Mouse (Mus musculus) heart, embryonic 12.5 days (tissue): ENCODE data around the gene Anapc5. TPM values are rescaled to one million over a fixed set of nuclear protein-coding genes. Genes with fewer than 3 reads are reported as not detected.

Source experiments
- ATAC-seq: fragments of 200-750 bp; cut with Nextera tagmentation; 2 replicates; pipeline ENCODE4 v1.8.0; 2017; ENCODE audit warnings: moderate TSS enrichment, moderate library complexity; ENCODE audit not compliant: insufficient number of reproducible peaks, low FRiP score
- H3K27ac ChIP-seq: fragments of 300-500 bp; sonication (generic); 2 replicates; pipeline ENCODE4 v1.5.1; 2016; ENCODE audit warnings: mild to moderate bottlenecking, moderate library complexity; ENCODE audit not compliant: poor library complexity, severe bottlenecking
- H3K27me3 ChIP-seq: fragments of 300-500 bp; sonication (generic); replicated peaks from 2 replicates; pipeline ENCODE4 v1.6.1; 2016; ENCODE audit warnings: mild to moderate bottlenecking, moderate library complexity
- H3K36me3 ChIP-seq: fragments of 300-500 bp; sonication (generic); 2 replicates; pipeline ENCODE4 v1.6.1; 2016; ENCODE audit warnings: mild to moderate bottlenecking, moderate library complexity
- H3K4me1 ChIP-seq: fragments of 300-500 bp; sonication (generic); replicated peaks from 2 replicates; pipeline ENCODE4 v1.6.1; 2016; ENCODE audit warnings: mild to moderate bottlenecking
- H3K4me2 ChIP-seq: fragments of 300-500 bp; sonication (generic); 2 replicates; pipeline ENCODE4 v1.6.1; 2016; ENCODE audit warnings: mild to moderate bottlenecking, moderate library complexity
- H3K4me3 ChIP-seq: fragments of 300-500 bp; sonication (generic); 2 replicates; pipeline ENCODE4 v1.5.1; 2016; ENCODE audit warnings: mild to moderate bottlenecking
- H3K9ac ChIP-seq: fragments of 300-500 bp; sonication (generic); 2 replicates; pipeline ENCODE4 v1.6.1; 2016; ENCODE audit warnings: mild to moderate bottlenecking, moderate library complexity
- H3K9me3 ChIP-seq: fragments of 300-500 bp; sonication (generic); replicated peaks from 2 replicates; pipeline ENCODE4 v1.6.1; 2016; ENCODE audit warnings: mild to moderate bottlenecking, moderate library complexity
- WGBS: fragments of 180-500 bp; shearing (Covaris S2); methylation state at CpG from one replicate; pipeline ENCODE4 v1.1.7; 2016; 5-methylcytosine and 5-hydroxymethylcytosine counted together
- polyA plus RNA-seq: library from polyadenylated mRNA; unstranded; fragments of >200 nt; fragmentation: Nextera tagmentation; extraction: Ambion mirVana; gene quantifications from 2 replicates; pipeline ENCODE4 v1.2.1, GENCODE M21; 2016

Gene Anapc5
- polyA plus RNA-seq = 342 and 343 TPM in 2 replicates

DNA sequence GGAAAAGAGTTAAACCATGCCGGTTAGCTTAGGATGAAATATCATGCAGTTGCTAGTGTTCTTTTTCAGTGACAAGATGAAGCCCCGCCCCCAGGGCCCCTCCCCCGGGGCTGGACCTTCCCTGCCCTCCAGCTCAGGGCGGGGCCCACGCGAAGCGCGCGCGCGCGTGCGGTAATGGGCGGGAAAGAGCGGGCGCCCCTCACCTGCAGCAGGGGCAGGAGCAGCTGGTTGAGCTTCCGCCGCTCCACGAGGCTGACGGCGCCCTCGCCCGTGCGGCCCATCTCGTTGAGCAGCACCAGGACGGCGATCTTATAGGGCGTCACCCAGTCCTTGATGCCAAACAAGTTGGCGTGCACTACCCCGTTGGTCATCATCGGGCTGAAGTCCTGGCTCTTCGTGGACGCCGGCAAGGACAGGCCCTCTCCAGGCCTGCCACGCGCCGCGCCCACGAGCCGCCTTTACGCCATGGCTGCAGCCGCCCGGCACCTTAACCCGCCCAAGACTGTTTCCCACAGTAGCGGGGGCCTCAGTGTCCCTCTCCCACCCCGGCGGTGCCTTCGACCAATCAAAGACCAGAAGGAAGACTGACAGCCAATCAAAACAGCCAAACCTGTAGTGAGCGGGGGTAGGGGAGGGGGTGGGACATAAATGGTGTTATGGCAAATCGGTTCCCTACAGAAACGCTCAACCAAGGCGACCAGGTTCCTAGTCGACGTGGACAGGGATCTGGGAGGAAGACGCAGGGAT lies at the start of gene Anapc5:
TSS of gene Anapc5 (minus strand) at position 563 of the 747 bp plus-strand sequence.
- Histone ChIP-seq H3K4me3 (peak within 1 kb of the TSS; percentile 88), H3K4me1 (peaks cover 11% of the 10 kb centered on the region), H3K9ac (peak within 1 kb of the TSS; percentile 95), H3K27ac (peak within 1 kb of the TSS; percentile 99), H3K9me3 (no peaks in the 10 kb centered on the region), H3K27me3 (no peaks in the 10 kb centered on the region), H3K36me3 (peaks cover 32% of the 10 kb centered on the region), H3K4me2 (peak within 1 kb of the TSS; percentile 80)
- peak; percentile 99 for ATAC-seq
- WGBS = under 1% methylated on average over 55 of the region's 55 CpGs

DNA sequence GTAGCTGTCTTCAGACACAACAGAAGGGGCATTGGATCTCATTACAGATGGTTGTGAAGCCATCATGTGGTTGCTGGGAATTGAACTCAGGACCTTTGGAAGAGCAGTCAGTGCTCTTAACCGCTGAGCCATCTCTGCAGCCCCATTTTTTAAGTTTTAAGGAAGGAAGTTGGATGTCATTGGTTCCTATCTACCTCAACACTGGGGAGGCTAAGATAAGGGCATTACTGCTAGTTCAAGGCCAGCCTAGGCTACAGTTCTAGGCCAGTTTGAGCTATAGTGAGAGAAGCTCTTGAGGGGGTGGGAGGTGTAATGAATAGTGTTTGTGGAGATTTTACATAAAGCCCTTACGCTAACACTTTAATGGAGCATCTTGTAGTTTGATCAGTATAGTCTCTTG lies 41.9 kb upstream of the Anapc5 start:
- WGBS = 88% methylated on average over 2 of the region's 2 CpGs
- ATAC-seq = no peak

DNA sequence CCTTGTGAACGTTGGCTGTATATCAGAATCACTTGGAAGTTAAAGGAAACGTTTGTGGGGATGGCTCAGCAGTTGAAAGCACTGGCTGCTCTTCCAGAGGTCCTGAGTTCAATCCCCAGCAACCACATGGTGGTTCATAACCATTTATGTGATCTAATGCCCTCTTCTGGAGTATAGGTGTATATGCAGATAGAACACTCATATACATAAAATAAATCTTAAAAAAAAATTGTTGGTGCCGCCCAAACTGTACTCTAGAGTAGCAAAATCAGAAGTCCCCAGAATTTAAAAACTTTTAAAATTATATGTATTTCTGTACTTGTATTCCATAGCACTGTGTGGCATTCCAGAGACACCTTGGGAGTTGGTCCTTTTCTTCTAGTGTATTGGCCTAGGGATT lies 34.7 kb upstream of the Anapc5 start:
- Histone ChIP-seq H3K4me2 (no peak overlapping the region), H3K9ac (no peak overlapping the region), H3K4me1 (peaks cover 11% of the 10 kb centered on the region), H3K27me3 (no peaks in the 10 kb centered on the region), H3K4me3 (no peak overlapping the region), H3K27ac (no peak overlapping the region), H3K36me3 (peaks cover 4% of the 10 kb centered on the region; the same call in 1 of the 2 replicates), H3K9me3 (no peaks in the 10 kb centered on the region)
- 70% methylated on average over 3 of the region's 3 CpGs for WGBS
- ATAC-seq = no peak

More for the DNA sequence above, 41.9 kb upstream of the Anapc5 start:
- H3K36me3 ChIP-seq = peaks cover 64% of the 10 kb centered on the region
- no peak overlapping the region for H3K4me2 ChIP-seq
- no peaks in the 10 kb centered on the region for H3K9me3 ChIP-seq
- no peaks in the 10 kb centered on the region for H3K27me3 ChIP-seq
- H3K27ac ChIP-seq = no peak overlapping the region
- H3K9ac ChIP-seq = no peak overlapping the region
- H3K4me1 ChIP-seq = no peaks in the 10 kb centered on the region
- no peak overlapping the region for H3K4me3 ChIP-seq

DNA sequence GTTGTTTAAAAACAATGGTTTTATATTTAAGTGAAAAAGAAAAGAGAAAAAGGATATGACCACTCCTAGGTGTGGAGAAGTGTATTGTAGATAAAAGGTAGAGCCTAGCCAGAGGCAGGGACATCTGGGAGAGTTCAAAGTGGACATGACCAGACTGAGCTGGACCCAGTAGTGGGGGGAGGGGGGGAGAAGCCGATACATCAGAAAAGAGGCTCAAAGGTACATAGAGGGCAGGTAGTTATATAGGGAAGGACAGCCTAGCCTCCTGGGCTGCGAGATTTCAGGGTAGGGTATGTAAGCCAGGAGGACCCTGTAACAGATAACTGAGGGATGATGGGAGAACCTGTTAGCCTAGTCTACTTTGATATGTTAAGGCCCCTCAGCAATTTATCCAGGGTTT lies 31.5 kb upstream of the Anapc5 start:
- 60% methylated on average over 2 of the region's 2 CpGs for WGBS

DNA sequence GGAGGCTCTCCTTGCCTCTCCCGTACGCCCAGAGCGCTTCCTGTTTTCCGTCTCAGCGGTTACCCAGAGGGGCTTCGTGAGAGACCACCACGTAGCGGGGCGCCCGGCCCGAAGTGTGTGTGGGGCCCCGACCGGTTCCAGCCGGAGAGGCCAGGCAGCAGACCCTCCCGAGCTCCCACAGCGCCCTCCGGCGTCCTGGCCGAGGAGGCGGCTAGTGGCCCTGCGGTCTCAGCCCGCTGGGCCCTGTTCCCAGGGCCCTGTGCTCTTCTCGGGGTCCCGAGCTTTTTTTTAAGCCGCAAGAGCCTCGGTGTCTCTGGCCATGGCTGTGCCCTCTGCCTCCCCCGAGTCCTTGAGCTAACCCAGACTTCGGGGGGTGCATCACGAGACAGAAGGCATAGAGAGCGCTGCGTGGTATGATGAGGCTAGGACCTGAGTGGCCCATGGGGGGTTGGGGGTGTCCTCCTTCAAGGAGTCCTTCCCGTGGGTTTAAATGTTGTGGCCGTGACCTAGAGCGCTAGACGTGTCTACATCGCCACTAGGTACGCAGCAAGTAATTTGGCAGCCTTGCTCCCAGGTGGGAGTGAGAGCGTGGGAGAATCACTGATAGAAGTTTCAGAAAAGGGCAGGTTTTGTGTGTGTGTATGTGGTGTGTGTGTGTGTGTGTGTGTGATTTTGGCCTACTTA lies 29.3 kb upstream of the Anapc5 start:
- no peaks in the 10 kb centered on the region for H3K27me3 ChIP-seq
- H3K4me1 ChIP-seq = peaks cover 20% of the 10 kb centered on the region
- H3K4me2 ChIP-seq = peak overlapping the region; percentile 87
- H3K9ac ChIP-seq = peak overlapping the region; percentile 97
- H3K27ac ChIP-seq = peak overlapping the region; percentile 93
- ATAC-seq = peak; percentile 82
- H3K9me3 ChIP-seq = no peaks in the 10 kb centered on the region
- peak overlapping the region; percentile 85 for H3K4me3 ChIP-seq
- 1% methylated on average over 38 of the region's 38 CpGs for WGBS
- no peaks in the 10 kb centered on the region for H3K36me3 ChIP-seq

More for the DNA sequence above, 31.5 kb upstream of the Anapc5 start:
- ATAC-seq = no peak
- Histone ChIP-seq H3K27me3 (no peaks in the 10 kb centered on the region), H3K27ac (no peak overlapping the region), H3K4me1 (peaks cover 20% of the 10 kb centered on the region), H3K9me3 (no peaks in the 10 kb centered on the region), H3K9ac (no peak overlapping the region), H3K4me2 (no peak overlapping the region), H3K36me3 (no peaks in the 10 kb centered on the region), H3K4me3 (no peak overlapping the region)

DNA sequence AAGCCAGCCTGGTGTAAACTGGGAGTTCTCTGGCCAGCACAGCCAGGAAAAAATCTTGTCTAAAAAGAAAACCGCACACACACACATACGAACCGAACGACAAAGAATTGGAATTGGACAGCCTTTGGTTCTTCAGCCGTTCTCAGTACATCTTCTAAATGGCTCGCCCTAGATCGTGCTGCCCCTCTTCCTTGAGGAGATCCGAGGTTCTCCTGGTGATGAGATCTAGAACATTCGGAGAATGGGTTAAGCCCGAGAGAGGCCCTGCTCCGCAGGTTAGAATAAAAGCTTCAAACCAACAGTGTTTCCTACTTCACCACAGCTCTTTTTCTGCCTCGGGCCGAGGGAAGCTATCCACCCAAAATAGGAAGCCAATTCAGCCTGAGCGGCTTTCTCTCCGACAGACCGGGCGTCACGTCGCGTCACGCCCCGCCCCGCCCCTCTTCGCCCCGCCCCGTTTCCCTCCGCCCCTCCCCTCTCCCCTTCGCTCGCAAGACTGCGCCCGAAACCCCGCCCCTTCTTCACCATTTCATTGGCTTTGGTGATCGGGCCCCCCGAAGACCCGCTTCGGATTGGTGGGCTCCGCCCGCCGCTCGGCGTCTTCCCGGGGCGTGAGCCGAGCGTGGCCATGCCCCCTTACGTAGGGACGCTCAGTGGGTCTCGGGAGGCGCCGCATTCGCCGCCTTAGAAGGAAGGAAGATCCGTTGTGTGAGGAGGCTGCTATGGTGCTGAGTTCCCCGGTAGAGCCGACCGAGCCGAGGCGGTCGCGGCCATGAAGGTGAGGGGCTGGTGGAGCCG lies 28.6 kb upstream of the Anapc5 start, which contains the start of gene Rnf34:
TSS of gene Rnf34 (plus strand) at position 528 of the 798 bp plus-strand sequence.
- Histone ChIP-seq H3K9me3 (no peaks in the 10 kb centered on the region), H3K27ac (peak within 1 kb of the TSS; percentile 93), H3K4me2 (peak within 1 kb of the TSS; percentile 87), H3K4me1 (peaks cover 20% of the 10 kb centered on the region), H3K27me3 (no peaks in the 10 kb centered on the region), H3K36me3 (no peaks in the 10 kb centered on the region), H3K9ac (peak within 1 kb of the TSS; percentile 97), H3K4me3 (peak within 1 kb of the TSS; percentile 85)
- under 1% methylated on average over 60 of the region's 61 CpGs for WGBS
- peak; percentile 100 for ATAC-seq

DNA sequence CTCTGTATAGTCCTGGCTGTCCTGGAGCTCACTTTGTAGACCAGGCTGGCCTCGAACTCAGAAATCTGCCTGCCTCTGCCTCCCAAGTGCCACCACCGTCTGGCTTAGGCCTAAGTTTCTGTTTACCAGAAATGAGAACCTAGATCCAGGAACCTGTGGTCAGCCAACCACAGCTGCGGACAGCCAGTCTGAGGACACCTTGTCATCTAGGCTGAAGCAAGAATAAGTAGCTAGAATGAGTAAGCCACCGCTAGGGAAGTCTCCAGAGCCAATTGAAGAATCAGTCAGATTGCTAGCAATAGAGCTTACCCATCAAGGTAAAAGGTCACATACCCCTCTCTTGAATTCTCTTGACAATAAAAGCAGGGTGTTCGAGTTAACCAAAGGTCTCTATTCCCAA lies 22.7 kb upstream of the Anapc5 start:
- Histone ChIP-seq H3K4me2 (no peak overlapping the region), H3K9me3 (no peaks in the 10 kb centered on the region), H3K9ac (no peak overlapping the region), H3K36me3 (no peaks in the 10 kb centered on the region), H3K4me3 (no peak overlapping the region), H3K27me3 (no peaks in the 10 kb centered on the region), H3K27ac (no peak overlapping the region), H3K4me1 (peaks cover 4% of the 10 kb centered on the region; the same call in 1 of the 2 replicates)
- WGBS = 80% methylated on average over 5 of the region's 5 CpGs
- ATAC-seq = no peak

DNA sequence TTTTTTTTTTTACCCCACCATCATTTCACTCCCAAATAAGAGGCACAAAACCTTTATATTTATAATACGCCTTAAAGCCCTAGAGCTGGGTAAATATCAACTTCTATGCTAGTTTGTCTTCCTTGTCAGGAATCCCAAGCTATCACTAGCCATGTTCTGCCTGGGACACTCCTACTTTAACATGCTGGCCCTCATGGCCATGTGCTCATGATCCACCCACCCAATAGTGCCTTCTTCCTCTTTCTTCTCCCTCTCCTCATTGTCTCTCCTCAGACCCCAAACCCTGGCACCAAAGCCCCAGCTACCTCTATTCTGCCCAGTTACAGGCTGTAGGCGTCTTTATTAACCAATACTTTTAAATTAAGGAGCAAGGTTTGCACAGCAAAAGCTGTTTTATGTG lies 20.0 kb upstream of the Anapc5 start:
- Histone ChIP-seq H3K9ac (no peak overlapping the region), H3K4me2 (no peak overlapping the region), H3K4me3 (no peak overlapping the region), H3K27ac (no peak overlapping the region), H3K9me3 (peaks cover 5% of the 10 kb centered on the region; the same call in 1 of the 2 replicates), H3K27me3 (no peaks in the 10 kb centered on the region), H3K36me3 (no peaks in the 10 kb centered on the region), H3K4me1 (no peaks in the 10 kb centered on the region)
- no peak for ATAC-seq
- WGBS = 78% methylated on average over 2 of the region's 2 CpGs

DNA sequence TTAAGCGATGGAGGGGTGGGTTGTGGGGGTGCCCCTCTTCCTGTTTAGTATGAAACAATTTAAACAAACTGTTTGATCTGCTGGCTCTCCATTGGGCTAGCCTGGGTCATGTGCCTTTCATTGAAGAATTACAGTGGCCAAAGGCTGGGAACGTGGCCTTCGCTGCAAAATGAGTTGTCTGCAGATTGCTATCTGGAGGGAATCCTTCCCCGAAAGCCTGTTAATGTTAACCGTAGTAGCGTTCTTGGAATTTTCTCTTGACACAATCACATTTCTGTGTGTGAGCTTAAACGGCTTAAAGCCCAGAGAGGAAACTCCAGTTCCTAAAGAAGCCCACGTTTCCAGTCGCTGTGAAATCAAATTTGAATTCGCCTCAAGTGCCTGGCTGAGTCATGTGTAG lies 11.9 kb upstream of the Anapc5 start:
- peaks cover 2% of the 10 kb centered on the region; the same call in 1 of the 2 replicates for H3K9me3 ChIP-seq
- no peak overlapping the region for H3K4me2 ChIP-seq
- H3K27me3 ChIP-seq = no peaks in the 10 kb centered on the region
- no peak overlapping the region for H3K27ac ChIP-seq
- H3K4me1 ChIP-seq = no peaks in the 10 kb centered on the region
- no peak overlapping the region for H3K9ac ChIP-seq
- WGBS = 74% methylated on average over 10 of the region's 10 CpGs
- H3K4me3 ChIP-seq = no peak overlapping the region
- H3K36me3 ChIP-seq = no peaks in the 10 kb centered on the region
- ATAC-seq = no peak

DNA sequence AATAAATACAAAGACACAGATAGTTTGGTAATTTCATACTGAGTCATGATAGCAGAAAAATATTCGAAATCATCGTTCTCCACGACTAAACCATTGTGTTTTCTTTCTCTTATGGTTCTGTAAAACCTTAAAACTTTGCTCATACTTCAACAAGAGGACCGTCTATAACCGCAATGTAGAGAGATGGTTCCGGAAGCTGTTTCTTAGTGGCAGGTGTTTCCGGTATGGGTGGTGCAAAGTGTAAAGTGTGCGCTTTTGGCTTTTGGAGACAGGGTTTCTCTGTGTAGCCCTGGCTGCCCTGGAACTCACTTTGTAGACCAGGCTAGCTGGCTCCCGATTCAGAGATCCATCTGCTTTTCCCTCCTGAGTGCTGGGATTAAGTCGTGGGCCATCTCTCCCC lies 11.4 kb upstream of the Anapc5 start:
- no peak for ATAC-seq
- Histone ChIP-seq H3K9me3 (no peaks in the 10 kb centered on the region; the same call in 1 of the 2 replicates), H3K27me3 (no peaks in the 10 kb centered on the region), H3K4me1 (no peaks in the 10 kb centered on the region), H3K27ac (no peak overlapping the region), H3K36me3 (no peaks in the 10 kb centered on the region), H3K4me3 (no peak overlapping the region), H3K9ac (no peak overlapping the region), H3K4me2 (no peak overlapping the region)
- 85% methylated on average over 10 of the region's 10 CpGs for WGBS

DNA sequence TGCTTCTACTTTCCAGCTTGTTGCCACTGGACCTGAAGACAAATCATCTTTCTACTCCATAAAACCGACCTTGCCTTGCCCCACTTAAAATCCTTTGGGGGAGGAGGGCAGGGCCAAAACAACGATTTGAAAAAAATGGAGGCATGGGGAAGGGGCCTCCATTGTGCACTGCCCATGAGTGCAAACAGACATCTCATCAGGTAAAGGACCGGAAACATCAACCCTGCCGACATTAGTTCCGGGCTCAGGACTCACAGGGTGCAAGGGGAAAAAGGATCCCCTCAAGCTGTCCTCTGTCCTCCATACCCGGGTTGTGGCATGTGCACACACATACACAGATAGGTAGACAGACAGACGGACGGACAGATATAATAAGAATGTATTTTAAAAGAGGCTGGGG lies 4.0 kb upstream of the Anapc5 start:
- Histone ChIP-seq H3K36me3 (no peaks in the 10 kb centered on the region), H3K9me3 (no peaks in the 10 kb centered on the region), H3K27ac (no peak overlapping the region), H3K4me3 (no peak overlapping the region), H3K4me2 (no peak overlapping the region), H3K27me3 (no peaks in the 10 kb centered on the region), H3K9ac (no peak overlapping the region), H3K4me1 (peaks cover 3% of the 10 kb centered on the region)
- ATAC-seq = no peak
- WGBS = 77% methylated on average over 8 of the region's 8 CpGs
